Mouse (Mus musculus) embryonic facial prominence, embryonic 12.5 days (tissue): ENCODE results near the gene Gadd45b. TPM values are rescaled to one million over a fixed set of nuclear protein-coding genes. Genes with fewer than 3 reads are reported as not detected.

ENCODE experiments used
- ATAC-seq: fragments of 200-750 bp; cut with Nextera tagmentation; 2 replicates; pipeline ENCODE4 v1.8.0; 2017; ENCODE audit not compliant: insufficient number of reproducible peaks, insufficient read depth, low FRiP score, low TSS enrichment
- H3K27ac ChIP-seq: fragments of 300-500 bp; sonication (generic); 2 replicates; pipeline ENCODE4 v1.5.1; 2016; ENCODE audit warnings: mild to moderate bottlenecking
- H3K27me3 ChIP-seq: fragments of 300-500 bp; sonication (generic); 2 replicates; pipeline ENCODE4 v1.6.1; 2016; ENCODE audit warnings: mild to moderate bottlenecking, moderate library complexity
- H3K36me3 ChIP-seq: fragments of 300-500 bp; sonication (generic); 2 replicates; pipeline ENCODE4 v1.6.1; 2016; ENCODE audit warnings: mild to moderate bottlenecking
- H3K4me1 ChIP-seq: fragments of 300-500 bp; sonication (generic); 2 replicates; pipeline ENCODE4 v1.6.1; 2016
- H3K4me2 ChIP-seq: fragments of 300-500 bp; sonication (generic); replicated peaks from 2 replicates; pipeline ENCODE4 v1.6.1; 2016; ENCODE audit warnings: mild to moderate bottlenecking, moderate library complexity
- H3K4me3 ChIP-seq: fragments of 300-500 bp; sonication (generic); 2 replicates; pipeline ENCODE4 v1.5.1; 2016; ENCODE audit warnings: mild to moderate bottlenecking
- H3K9ac ChIP-seq: fragments of 300-500 bp; sonication (generic); 2 replicates; pipeline ENCODE4 v1.6.1; 2016; ENCODE audit warnings: mild to moderate bottlenecking, moderate library complexity
- H3K9me3 ChIP-seq: fragments of 300-500 bp; sonication (generic); 2 replicates; pipeline ENCODE4 v1.6.1; 2016; ENCODE audit warnings: mild to moderate bottlenecking, moderate library complexity
- WGBS: fragments of 180-500 bp; shearing (Covaris S2); methylation state at CpG from one replicate; pipeline ENCODE4 v1.1.7; 2016; 5-methylcytosine and 5-hydroxymethylcytosine counted together
- polyA plus RNA-seq: library from polyadenylated mRNA; unstranded; fragments of >200 nt; fragmentation: Nextera tagmentation; extraction: Ambion mirVana; gene quantifications from 2 replicates; pipeline ENCODE4 v1.2.1, GENCODE M21; 2016

Gadd45b gene
- polyA plus RNA-seq, 1 experiment from 2014 or later = 15.9 TPM

GRCm38 (mm10) chr10:80938831-80939550 lies 9.1 kb downstream of the Gadd45b start:
- peak overlapping the region; percentile 39 for H3K4me3 ChIP-seq
- no peaks in the 10 kb centered on the region for H3K36me3 ChIP-seq
- ATAC-seq = peak; percentile 58
- H3K27me3 ChIP-seq = peaks cover 16% of the 10 kb centered on the region
- H3K27ac ChIP-seq = peak overlapping the region; percentile 90
- peaks cover 68% of the 10 kb centered on the region for H3K4me1 ChIP-seq
- H3K9me3 ChIP-seq = no peaks in the 10 kb centered on the region
- peak overlapping the region; percentile 41 for H3K9ac ChIP-seq
- 7% methylated on average over 14 of the region's 15 CpGs for WGBS
- H3K4me2 ChIP-seq = peak overlapping the region; percentile 65

GRCm38 (mm10) chr10:80939671-80940070 lies 9.8 kb downstream of the Gadd45b start:
- Histone ChIP-seq H3K27me3 (peaks cover 9% of the 10 kb centered on the region), H3K9me3 (no peaks in the 10 kb centered on the region), H3K27ac (peak overlapping the region; percentile 90), H3K4me2 (peak overlapping the region; percentile 65), H3K9ac (peak overlapping the region; percentile 34), H3K4me1 (peaks cover 61% of the 10 kb centered on the region), H3K4me3 (peak overlapping the region; percentile 39), H3K36me3 (no peaks in the 10 kb centered on the region)
- ATAC-seq = no peak
- 2% methylated on average over 28 of the region's 28 CpGs for WGBS

GRCm38 (mm10) chr10:80940320-80940987 lies 10.6 kb downstream of the Gadd45b start:
- no peaks in the 10 kb centered on the region for H3K36me3 ChIP-seq
- H3K27me3 ChIP-seq = 0 out of 2 replicates have a peak, but pooled peaks cover 7% of the 10 kb centered on the region
- H3K4me3 ChIP-seq = peak overlapping the region; percentile 39
- H3K4me2 ChIP-seq = peak overlapping the region; percentile 65
- no peaks in the 10 kb centered on the region for H3K9me3 ChIP-seq
- peaks cover 58% of the 10 kb centered on the region for H3K4me1 ChIP-seq
- WGBS = 36% methylated on average over 8 of the region's 8 CpGs
- H3K9ac ChIP-seq = peak overlapping the region; percentile 37; the same call in 1 of the 2 replicates
- no peak for ATAC-seq
- peak overlapping the region; percentile 90 for H3K27ac ChIP-seq

GRCm38 (mm10) chr10:80940988-80941347 lies 11.1 kb downstream of the Gadd45b start:
- Histone ChIP-seq H3K27ac (0 out of 2 replicates have a peak overlapping the region, but pooled peaks have one; percentile 90), H3K4me1 (peaks cover 53% of the 10 kb centered on the region), H3K4me2 (no peak overlapping the region)

GRCm38 (mm10) chr10:80942919-80943318 lies 13.0 kb downstream of the Gadd45b start:
- H3K4me3 ChIP-seq = no peak overlapping the region
- H3K27ac ChIP-seq = no peak overlapping the region
- H3K36me3 ChIP-seq = no peaks in the 10 kb centered on the region
- H3K27me3 ChIP-seq = no peaks in the 10 kb centered on the region
- no peaks in the 10 kb centered on the region for H3K9me3 ChIP-seq
- ATAC-seq = no peak
- WGBS = 42% methylated on average over 8 of the region's 8 CpGs
- H3K9ac ChIP-seq = no peak overlapping the region
- H3K4me1 ChIP-seq = peaks cover 46% of the 10 kb centered on the region
- H3K4me2 ChIP-seq = no peak overlapping the region

More at GRCm38 (mm10) chr10:80940988-80941347, 11.1 kb downstream of the Gadd45b start:
- H3K27me3 ChIP-seq = 0 out of 2 replicates have a peak, but pooled peaks cover 3% of the 10 kb centered on the region
- no peak overlapping the region for H3K9ac ChIP-seq
- no peaks in the 10 kb centered on the region for H3K36me3 ChIP-seq
- no peaks in the 10 kb centered on the region for H3K9me3 ChIP-seq
- no peak for ATAC-seq
- H3K4me3 ChIP-seq = no peak overlapping the region
- 65% methylated on average over 2 of the region's 2 CpGs for WGBS

- Histone ChIP-seq H3K9ac (no peak overlapping the region), H3K27me3 (no peaks in the 10 kb centered on the region), H3K4me2 (no peak overlapping the region), H3K36me3 (no peaks in the 10 kb centered on the region), H3K4me1 (peaks cover 40% of the 10 kb centered on the region), H3K9me3 (no peaks in the 10 kb centered on the region), H3K4me3 (no peak overlapping the region), H3K27ac (no peak overlapping the region)
- no peak for ATAC-seq
- WGBS = 81% methylated on average over 9 of the region's 9 CpGs
These were observed 13.8 kb downstream of the Gadd45b start for GRCm38 (mm10) chr10:80943701-80944100.

- Histone ChIP-seq H3K36me3 (no peaks in the 10 kb centered on the region), H3K4me2 (no peak overlapping the region), H3K4me1 (peaks cover 35% of the 10 kb centered on the region), H3K27ac (no peak overlapping the region), H3K9me3 (no peaks in the 10 kb centered on the region), H3K4me3 (no peak overlapping the region), H3K27me3 (no peaks in the 10 kb centered on the region), H3K9ac (no peak overlapping the region)
- 88% methylated on average over 5 of the region's 5 CpGs for WGBS
- no peak for ATAC-seq
These were observed 14.4 kb downstream of the Gadd45b start for GRCm38 (mm10) chr10:80944231-80944630.

- no peak for ATAC-seq
- H3K9me3 ChIP-seq = no peaks in the 10 kb centered on the region
- no peak overlapping the region for H3K27ac ChIP-seq
- H3K9ac ChIP-seq = no peak overlapping the region
- WGBS = 64% methylated on average over 14 of the region's 14 CpGs
- 0 out of 2 replicates have a peak, but pooled peaks cover 14% of the 10 kb centered on the region for H3K4me1 ChIP-seq
- H3K27me3 ChIP-seq = no peaks in the 10 kb centered on the region
- no peaks in the 10 kb centered on the region for H3K36me3 ChIP-seq
- no peak overlapping the region for H3K4me3 ChIP-seq
- H3K4me2 ChIP-seq = no peak overlapping the region
These were observed 17.0 kb downstream of the Gadd45b start for GRCm38 (mm10) chr10:80946684-80947437.

- H3K4me2 ChIP-seq = no peak overlapping the region
- no peak for ATAC-seq
- H3K4me1 ChIP-seq = 0 out of 2 replicates have a peak, but pooled peaks cover 14% of the 10 kb centered on the region
- H3K4me3 ChIP-seq = no peak overlapping the region
- H3K27me3 ChIP-seq = no peaks in the 10 kb centered on the region
- no peaks in the 10 kb centered on the region for H3K36me3 ChIP-seq
- H3K9me3 ChIP-seq = no peaks in the 10 kb centered on the region
- H3K9ac ChIP-seq = no peak overlapping the region
- WGBS = 56% methylated on average over 2 of the region's 2 CpGs
- H3K27ac ChIP-seq = no peak overlapping the region
These were observed 17.9 kb downstream of the Gadd45b start for GRCm38 (mm10) chr10:80947802-80948201.

- Histone ChIP-seq H3K4me1 (0 out of 2 replicates have a peak, but pooled peaks cover 14% of the 10 kb centered on the region), H3K9me3 (no peaks in the 10 kb centered on the region), H3K27ac (no peak overlapping the region), H3K4me2 (no peak overlapping the region), H3K9ac (no peak overlapping the region), H3K36me3 (no peaks in the 10 kb centered on the region), H3K27me3 (no peaks in the 10 kb centered on the region), H3K4me3 (no peak overlapping the region)
- ATAC-seq = no peak
- 37% methylated on average over 6 of the region's 6 CpGs for WGBS
These were observed 18.7 kb downstream of the Gadd45b start for GRCm38 (mm10) chr10:80948570-80948969.

GRCm38 (mm10) chr10:80949081-80949480 lies 19.2 kb downstream of the Gadd45b start:
- no peaks in the 10 kb centered on the region for H3K27me3 ChIP-seq
- no peaks in the 10 kb centered on the region for H3K36me3 ChIP-seq
- H3K27ac ChIP-seq = no peak overlapping the region; the same call in 1 of the 2 replicates
- 0 out of 2 replicates have a peak, but pooled peaks cover 14% of the 10 kb centered on the region for H3K4me1 ChIP-seq
- H3K9me3 ChIP-seq = no peaks in the 10 kb centered on the region
- H3K4me3 ChIP-seq = no peak overlapping the region
- no peak overlapping the region for H3K4me2 ChIP-seq
- no peak overlapping the region for H3K9ac ChIP-seq
- WGBS = 59% methylated on average over 3 of the region's 3 CpGs
- no peak for ATAC-seq
